Mouse (Mus musculus) neutrophil, adult 5-6 weeks (primary cell): ENCODE measurements around the gene Scd3. TPM values are rescaled to one million over a fixed set of nuclear protein-coding genes. Genes with fewer than 3 reads are reported as not detected.

Source experiments
- ATAC-seq: fragments of 151-379, 151-347 bp; 2 replicates; pipeline ENCODE4 v1.8.0; 2017; ENCODE audit warnings: mild to moderate bottlenecking, moderate TSS enrichment; ENCODE audit not compliant: insufficient number of reproducible peaks, poor library complexity, low FRiP score, severe bottlenecking; ENCODE audit errors: extremely low read depth
- total RNA-seq: library from RNA; stranded (forward); fragments of 200-1000 nt; gene quantifications from 2 replicates; pipeline ENCODE4 v1.2.3, GENCODE M21; 2017

Gene Scd3
- total RNA-seq = not detected in 2 replicates

GRCm38 (mm10) chr19:44203015-44203564 lies at the start of gene Scd3:
Gene Scd3, plus strand, starts transcription at chr19:44203269.
- ATAC-seq = no peak

GRCm38 (mm10) chr19:44153781-44154180 lies 49.3 kb upstream of the Scd3 start:
- ATAC-seq = no peak

GRCm38 (mm10) chr19:44157005-44157404 lies 46.1 kb upstream of the Scd3 start:
- no peak for ATAC-seq

- ATAC-seq = no peak
Measured at GRCm38 (mm10) chr19:44159386-44159785, 43.7 kb upstream of the Scd3 start.

- peak; percentile 73; the same call in 1 of the 2 replicates for ATAC-seq
Measured at GRCm38 (mm10) chr19:44161515-44161914, 41.6 kb upstream of the Scd3 start.

GRCm38 (mm10) chr19:44174835-44175234 lies 28.2 kb upstream of the Scd3 start:
- no peak for ATAC-seq

- no peak for ATAC-seq
Measured at GRCm38 (mm10) chr19:44176741-44177140, 26.3 kb upstream of the Scd3 start.

GRCm38 (mm10) chr19:44180502-44180901 lies 22.6 kb upstream of the Scd3 start:
- ATAC-seq = no peak

GRCm38 (mm10) chr19:44183968-44184367 lies 19.1 kb upstream of the Scd3 start:
- ATAC-seq = no peak

- ATAC-seq = no peak
Measured at GRCm38 (mm10) chr19:44189056-44189455, 14.0 kb upstream of the Scd3 start.

GRCm38 (mm10) chr19:44192342-44192741 lies 10.7 kb upstream of the Scd3 start, which contains the start of gene Pkd2l1:
Gene Pkd2l1, minus strand, starts transcription at chr19:44192442.
- no peak for ATAC-seq

GRCm38 (mm10) chr19:44193906-44194305 lies 9.2 kb upstream of the Scd3 start:
- ATAC-seq = no peak

GRCm38 (mm10) chr19:44195138-44195537 lies 7.9 kb upstream of the Scd3 start:
- no peak; the same call in 1 of the 2 replicates for ATAC-seq

GRCm38 (mm10) chr19:44197053-44197852 lies 5.8 kb upstream of the Scd3 start:
- ATAC-seq = no peak

GRCm38 (mm10) chr19:44198494-44198893 lies 4.6 kb upstream of the Scd3 start:
- no peak for ATAC-seq

- no peak for ATAC-seq
Measured at GRCm38 (mm10) chr19:44198964-44199363, 4.1 kb upstream of the Scd3 start.

GRCm38 (mm10) chr19:44207079-44207478 lies 4.0 kb downstream of the Scd3 start:
- ATAC-seq = no peak

- no peak for ATAC-seq
Measured at GRCm38 (mm10) chr19:44215255-44215654, 12.2 kb downstream of the Scd3 start.

- ATAC-seq = no peak
Measured at GRCm38 (mm10) chr19:44217958-44218525, 15.0 kb downstream of the Scd3 start.

GRCm38 (mm10) chr19:44225728-44226127 lies 22.7 kb downstream of the Scd3 start:
- no peak for ATAC-seq
